Mouse (Mus musculus) urinary bladder, postnatal 36 days (tissue): Measurements from ENCODE around the gene Slc22a16.

Experiments
- DNase-seq, 2 experiments: peaks; one replicate each; pipeline ENCODE4 v3.0.0; 2022; ENCODE audit warnings: low spot score in 2 of 2, mixed read lengths in 1 of 2

Gene Slc22a16

DNA sequence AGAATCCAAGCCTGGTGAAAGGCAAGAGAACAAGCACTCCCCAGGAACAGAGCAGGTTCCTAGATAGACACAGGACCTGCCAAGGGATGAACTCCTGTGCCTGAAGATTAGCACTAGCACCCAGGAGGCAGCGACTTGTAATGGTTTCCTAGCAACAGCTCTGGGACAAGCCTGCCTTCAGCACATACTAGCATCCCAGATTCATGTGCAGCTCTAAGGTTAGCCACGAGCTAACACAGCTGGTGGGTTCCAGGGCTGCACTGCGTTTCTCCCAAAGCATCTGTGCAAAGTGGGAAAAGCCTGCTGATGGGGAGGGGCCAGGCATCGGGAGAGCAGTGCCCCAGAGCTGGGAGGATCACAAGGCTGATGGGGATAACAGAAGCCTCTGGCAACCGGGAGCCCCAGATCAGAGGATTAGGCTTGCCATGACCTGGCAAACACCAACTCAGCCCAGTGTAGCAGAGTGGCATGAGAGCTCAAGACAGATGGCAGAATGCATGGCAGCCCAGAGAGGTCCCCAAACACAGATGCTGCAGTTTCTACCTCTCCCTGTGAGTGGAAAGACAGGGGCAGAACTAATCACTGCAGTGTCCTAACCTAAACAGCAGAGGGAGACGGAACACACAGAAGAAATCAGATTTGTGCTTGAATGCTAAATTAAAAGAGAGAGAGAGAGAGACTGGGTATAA, 34.7 kb downstream of the Slc22a16 start:
- DNase-seq = no peak

DNA sequence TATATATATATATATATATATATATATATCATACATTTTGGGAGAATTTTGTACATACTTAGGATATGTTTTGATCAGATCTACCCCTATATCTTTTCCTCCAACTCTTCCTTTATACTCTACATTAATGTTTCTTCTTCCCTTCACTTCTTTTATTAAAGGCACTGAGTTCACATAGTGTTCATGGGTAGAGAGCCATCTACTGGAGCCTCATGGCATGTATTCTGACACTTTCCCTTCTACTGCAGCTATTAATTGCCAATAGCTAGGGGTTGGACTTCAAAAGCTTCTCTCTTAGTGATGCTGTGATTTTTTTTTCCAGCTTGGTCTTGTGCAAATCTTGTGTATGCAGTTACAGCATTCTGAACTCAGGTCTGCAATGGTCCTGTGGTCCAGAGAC, 47.8 kb downstream of the Slc22a16 start:
- no peak for DNase-seq

DNA sequence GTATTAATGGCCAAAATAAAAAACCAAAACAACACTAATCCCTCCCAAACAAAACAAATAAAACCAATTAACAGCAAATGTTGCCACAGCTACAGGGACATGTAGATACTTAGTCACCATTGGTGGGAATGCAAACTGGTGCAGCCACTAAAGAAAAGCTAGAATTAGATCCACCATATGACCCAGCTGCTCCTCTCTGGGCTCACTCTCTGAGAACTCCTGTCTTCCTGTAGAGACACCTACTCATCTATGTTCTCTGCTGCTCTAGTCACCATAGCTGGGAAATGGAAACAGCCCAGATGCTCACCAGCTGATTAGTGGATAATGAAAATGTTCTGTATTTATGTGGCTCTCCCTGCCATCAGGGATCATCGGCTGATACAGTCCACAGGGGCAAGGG, 49.6 kb downstream of the Slc22a16 start:
- no peak for DNase-seq

DNA sequence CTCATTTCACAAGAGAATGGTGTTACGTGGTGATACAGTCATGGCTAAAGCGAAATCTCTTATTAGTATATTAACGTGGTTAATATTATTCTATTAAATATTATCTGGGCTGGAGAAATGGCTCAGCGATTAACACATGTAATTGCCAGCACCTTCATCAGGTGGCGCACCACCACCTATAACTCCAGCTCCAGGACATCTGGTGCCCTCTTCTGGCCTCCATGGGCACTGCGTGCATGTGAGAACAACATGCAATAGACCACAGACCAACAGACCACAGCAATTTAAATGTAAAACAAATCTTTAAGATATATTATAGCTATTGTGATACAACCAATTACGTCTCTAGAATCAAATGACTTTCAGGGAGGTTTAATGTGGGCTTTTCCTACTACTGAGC, 59.0 kb downstream of the Slc22a16 start:
- no peak for DNase-seq

DNA sequence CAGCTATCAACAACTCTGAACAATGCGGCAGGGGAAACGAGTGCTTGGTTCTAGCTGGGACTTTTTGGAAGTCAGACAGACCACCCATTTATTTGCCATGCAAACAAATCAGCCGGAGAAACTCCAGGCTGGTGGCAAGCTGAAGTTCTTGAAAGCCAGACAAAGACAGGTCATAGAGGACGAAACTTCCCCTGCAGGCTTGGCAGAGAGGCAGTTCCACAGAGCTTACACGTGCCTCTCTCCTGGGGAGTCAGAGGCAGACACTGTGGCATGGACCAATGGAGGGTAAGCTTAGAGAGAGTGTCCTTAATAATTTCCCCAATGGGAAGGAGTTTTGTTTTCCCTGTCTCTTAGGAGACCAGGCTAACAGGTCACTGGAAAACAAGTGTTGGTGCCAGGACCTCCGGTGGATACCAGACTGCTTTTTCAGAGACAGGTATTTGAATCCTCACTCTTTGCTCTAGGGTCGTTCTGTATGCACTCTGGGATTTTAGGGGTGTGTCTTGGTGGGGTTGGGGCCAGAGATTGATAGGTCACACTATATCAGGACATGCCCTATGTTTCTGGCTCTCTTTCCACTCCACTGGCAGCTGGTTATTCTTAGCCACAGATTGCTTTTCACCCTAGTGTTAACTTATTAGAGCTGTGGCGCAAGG, 59.6 kb downstream of the Slc22a16 start, which contains the start of gene Ddo:
Ddo (plus strand) TSS at position 356 of the 656 bp plus-strand sequence.
- DNase-seq = peak in 1 of 2 experiments; percentile 55

DNA sequence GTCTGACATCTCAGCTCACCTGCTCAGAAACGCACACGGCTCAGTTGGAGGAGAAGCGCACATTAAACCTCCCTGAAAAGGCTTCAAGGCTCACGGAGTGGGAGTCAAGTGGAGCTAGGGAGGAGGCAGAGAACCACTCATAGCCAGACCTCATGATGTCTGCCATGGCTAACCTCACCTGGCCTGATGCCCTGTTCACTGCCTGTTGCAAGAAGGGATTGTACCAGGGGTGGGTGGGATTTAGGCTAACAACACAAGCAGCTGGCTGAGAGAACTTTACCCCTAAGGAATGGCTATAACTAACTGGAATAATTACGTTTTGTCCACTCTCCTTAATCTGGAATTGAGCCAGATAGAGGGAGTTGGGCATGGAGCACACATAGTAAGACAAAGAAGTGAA, 60.3 kb downstream of the Slc22a16 start:
- DNase-seq = peak in 1 of 2 experiments; percentile 49

DNA sequence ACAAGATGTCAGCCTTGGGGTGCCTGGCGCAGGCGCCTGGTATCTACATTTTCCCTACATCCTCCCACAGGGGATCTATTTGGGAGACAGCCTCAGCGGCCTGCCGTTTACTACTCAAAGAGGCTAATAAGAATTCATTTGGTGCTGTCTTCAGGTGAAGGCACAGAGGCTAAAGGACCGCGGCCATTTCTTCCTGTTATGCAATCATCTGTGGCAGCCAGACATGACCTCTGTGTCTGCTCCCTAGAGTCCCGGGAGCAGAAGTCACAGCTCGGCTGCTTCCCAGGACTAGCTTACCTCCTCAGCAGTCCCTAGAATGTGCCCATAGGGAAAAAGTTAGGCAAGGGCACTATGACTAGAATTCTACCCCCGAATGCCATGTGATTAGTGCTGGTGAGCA, 60.8 kb downstream of the Slc22a16 start:
- DNase-seq = peak in 1 of 2 experiments; percentile 31

DNA sequence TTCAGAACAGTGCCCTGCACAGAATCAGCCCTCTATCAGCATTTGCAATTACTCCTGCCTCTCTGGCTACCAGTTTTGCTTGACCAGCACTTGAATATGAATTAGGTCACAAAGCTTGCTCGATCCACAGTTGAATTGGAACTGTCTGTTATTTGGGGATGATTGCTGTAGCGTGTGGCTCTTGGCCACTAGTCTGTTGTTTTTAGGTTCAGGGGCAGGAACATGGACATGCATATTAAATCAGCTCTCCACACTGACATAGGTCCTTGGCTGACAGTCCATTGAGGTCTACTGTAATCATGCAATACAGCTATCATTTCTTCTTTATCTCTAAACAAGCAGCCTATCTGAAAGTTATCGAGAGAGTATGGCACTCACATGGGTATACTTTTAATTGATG, 62.0 kb downstream of the Slc22a16 start:
- no peak for DNase-seq

DNA sequence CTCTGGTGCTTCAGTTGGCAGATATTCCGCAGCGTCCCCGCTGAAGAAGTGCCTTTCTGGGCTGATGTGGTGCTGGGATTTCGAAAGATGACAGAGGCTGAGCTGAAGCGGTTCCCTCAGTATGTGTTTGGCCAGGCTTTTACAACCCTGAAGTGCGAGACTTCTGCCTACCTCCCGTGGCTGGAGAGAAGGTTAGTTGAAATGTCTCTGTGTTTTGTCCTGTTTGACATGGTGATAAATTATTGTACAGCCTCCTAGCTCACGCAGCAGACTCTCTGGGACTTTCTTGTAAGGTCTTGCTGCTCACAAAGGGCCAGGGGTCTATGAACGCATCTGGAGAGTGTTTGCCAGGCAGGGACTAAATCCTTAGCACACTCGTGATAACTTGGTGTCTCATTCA, 67.2 kb downstream of the Slc22a16 start:
- DNase-seq = no peak

DNA sequence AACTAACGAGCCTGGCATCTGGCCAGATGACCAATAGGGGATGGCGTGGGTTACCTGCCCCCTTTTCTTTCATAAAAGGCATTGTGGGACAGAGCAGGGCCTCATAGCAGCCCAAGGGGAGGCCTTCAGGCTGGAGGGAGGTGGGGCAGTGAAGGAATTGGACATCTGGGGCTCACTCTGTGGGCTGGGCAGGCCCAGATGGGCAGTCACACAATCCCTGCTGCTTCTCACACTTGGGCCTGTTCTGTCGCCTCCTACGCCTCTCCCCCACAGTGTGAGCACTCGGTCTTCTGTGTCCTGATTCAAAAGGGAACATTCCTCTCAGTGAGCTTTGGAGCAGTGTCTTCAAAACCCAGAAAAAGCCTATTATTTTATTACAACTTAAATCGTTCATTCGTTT, 68.1 kb downstream of the Slc22a16 start:
- DNase-seq = no peak

DNA sequence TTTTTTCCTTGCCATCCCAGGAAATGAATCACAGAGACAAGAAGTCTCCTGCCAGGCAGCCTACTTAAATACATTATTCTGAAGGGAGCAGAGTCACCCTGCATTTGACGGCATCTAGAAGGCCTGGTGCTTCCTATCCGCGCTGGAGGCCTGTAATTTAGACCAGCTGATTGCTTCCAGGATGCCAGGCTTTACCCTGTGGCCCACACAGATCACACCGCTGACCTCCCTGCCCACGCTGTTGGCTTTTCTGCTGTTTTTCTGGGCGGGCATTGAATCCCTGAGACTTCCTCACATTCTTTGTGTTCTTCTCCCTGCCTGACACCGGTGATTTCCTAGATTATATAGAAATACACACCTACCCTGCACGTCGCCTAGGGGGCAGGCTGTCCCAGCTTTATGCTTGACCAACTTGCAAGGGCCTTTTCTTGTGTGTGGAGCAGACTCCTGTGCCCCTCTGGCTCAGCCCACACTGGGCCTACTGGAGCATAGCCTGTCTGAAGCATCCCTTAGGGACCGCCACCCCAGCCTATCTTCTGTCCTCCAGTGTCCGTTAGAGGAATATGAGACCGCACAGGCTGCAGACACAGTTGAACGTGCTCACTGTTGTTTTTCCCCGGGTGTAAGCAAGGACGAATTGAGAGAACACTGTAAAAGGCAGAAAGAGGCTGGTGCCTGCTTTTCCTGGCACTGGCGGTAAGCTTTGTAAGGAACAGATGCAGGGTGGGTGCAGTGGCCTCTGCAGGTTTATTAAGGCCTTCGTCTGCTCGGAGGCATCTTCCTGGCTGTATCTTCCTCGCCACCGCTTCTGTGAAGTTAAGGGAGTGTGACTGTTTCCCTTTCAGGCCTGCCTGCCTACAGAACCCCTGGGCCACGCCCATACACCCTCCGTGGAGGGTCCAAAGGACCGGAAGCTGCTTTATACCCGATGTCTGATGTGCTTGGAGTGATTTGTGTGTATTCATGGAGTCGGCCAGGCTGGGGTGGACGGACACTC, 69.0 kb downstream of the Slc22a16 start:
- DNase-seq = no peak

DNA sequence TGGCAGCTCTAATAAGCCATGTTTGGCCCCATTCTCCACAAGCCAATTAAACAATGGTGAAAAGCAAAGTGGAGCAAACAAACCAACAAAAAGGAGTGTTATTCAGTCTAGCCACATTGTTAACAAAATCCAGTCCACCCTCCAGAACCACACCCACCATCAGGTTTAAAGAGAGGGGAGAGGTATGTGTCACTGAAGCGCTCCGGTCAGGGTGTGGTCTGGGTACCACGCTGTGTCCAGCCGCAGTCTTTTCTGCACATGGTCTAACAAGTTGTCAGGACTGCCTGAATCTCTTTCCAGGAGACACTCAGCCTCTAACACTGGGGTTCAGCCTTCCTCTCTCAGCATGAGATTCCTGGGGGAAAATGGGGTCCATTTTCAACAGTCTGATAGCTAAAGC, 70.3 kb downstream of the Slc22a16 start:
- no peak for DNase-seq

DNA sequence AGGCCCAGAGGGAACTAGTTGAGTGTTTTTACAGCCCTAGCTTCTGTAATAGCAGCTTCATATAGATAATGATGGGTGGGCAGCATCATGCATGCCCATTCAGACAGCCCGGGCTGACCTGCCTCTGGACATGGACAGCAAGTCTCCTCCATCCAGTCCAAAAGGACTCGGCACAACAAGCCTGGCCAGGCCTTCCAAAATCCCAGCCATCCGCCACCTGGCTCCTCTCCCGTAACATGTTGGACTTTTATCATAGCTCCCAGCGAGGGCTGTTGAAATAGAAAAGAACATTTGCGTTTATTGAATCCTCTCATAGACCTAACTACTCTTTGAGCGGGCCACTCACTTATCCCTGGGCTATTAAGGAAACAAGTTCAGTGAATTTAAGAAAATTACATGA, 71.8 kb downstream of the Slc22a16 start:
- no peak for DNase-seq

DNA sequence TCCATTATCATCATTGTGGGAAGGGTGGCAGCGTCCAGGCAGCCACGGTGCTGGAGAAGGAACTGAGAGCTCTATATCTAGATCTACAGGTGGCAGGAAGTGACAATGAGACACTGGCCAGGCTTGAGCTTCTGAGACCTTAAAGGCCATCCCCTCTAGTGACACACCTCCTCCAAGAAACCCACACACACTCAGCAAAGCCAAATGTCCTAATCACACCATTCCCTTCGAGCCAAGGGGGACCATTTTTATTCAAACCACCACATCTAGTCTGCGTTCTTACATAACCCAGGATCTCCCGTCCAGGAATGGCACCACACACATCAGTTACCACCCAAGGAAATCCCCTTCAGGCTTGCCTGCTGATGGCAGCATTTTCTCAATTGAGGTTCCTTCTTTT, 73.0 kb downstream of the Slc22a16 start:
- DNase-seq = no peak

DNA sequence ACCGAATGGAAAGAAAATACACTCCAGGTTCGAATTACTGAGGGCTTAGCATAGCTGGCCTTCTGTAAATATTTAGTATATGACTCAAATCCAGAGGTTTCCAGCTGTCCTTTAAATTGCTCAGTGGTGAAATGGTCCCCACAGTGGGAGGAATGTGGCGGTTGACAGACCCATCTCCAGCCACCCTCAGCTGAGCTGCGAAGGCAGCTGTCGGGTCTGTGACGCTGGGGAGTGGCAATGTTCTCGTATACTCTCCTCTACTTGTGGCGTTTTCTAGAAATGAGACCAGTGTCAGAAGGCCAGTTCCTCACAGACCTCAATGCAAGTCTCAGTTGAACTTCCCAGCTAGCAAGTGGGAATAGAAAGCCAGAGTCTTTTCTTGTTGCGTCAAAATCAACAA, 74.3 kb downstream of the Slc22a16 start:
- DNase-seq = no peak

DNA sequence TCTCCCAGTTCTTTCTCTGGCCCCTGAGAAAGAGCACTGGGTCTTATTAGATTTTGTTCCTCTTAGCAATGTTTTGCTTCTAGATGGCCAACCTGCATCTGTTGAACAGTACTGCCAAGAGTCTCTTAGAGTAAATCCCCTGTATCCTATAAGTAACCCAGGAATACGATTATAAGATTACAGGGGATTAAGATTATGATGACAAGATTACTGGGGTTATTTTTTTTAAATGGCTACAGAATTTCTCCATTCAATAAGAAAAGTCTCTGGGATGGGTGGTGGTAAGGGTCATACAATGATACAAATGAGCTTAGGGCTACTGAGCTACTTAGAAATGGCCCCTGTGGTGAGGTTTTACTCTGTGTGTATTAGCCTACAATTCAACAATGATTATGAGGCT, 75.2 kb downstream of the Slc22a16 start:
- DNase-seq = no peak

DNA sequence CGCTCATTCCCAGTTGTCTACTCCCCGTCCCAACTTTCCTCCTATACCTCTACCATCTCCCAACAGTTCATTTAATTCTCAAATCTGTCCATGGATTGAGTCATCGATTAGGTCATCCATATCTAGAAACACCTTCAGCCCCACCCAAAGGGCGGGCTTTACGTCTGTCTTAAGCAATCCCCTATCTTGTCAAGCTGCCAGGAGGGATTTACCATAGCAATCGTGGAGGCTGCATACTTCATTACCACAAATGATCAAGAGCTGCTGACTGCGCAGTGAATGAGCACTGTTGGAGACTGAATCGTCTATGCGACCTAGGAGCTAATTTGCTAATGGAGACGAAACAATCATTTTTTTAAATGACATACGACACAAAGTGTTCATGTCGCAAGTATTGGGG, 78.6 kb downstream of the Slc22a16 start:
- no peak for DNase-seq

DNA sequence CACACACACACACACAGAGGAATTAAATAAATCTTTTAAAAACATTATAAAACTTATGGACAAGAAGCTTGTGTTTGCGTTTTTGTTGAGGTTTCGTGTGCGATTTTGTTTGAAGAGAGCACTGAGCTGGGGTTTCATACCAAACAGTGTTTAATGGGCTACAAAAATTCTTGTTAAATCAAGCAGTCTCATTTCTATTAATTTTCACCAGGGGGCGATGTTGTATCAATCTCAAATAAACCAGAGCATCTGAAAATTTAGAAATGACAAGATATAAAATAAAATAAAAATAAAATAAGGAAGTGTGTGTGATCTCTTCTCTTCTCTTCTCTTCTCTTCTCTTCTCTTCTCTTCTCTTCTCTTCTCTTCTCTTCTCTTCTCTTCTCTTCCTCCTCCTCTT, 79.5 kb downstream of the Slc22a16 start:
- no peak for DNase-seq

DNA sequence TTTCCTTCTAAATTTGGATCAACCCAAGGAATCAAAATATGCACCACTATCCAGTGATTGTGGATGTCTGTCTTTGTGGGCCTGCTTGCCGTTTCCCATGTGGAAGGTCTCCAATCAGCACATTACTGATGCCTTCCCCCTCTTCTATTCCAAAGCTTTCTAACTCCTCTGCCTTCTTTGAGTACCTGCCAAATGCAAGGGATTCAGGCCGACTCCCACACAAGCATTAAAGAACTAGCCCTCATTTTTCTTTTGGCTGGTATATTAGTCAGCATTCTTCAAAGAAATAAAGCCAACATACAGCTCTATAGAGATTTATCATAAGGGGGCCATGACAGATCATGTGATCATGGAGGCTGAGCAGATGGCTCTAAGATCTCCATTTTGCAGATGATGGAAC, 81.5 kb downstream of the Slc22a16 start:
- DNase-seq = no peak
